Mouse (Mus musculus) forebrain, embryonic 12.5 days (tissue): ENCODE data around the gene Cdk19. TPM values are rescaled to one million over a fixed set of nuclear protein-coding genes. Genes with fewer than 3 reads are reported as not detected.

Experiments used
- ATAC-seq: fragments of 200-750 bp; cut with Nextera tagmentation; 2 replicates; pipeline ENCODE4 v1.8.0; 2017; ENCODE audit warnings: moderate TSS enrichment; ENCODE audit not compliant: low FRiP score
- H3K27ac ChIP-seq: fragments of 300-500 bp; sonication (generic); 2 replicates; pipeline ENCODE4 v1.5.1; 2016; ENCODE audit warnings: mild to moderate bottlenecking
- H3K27me3 ChIP-seq: fragments of 300-500 bp; sonication (generic); 2 replicates; pipeline ENCODE4 v1.6.1; 2016; ENCODE audit warnings: mild to moderate bottlenecking
- H3K36me3 ChIP-seq: fragments of 300-500 bp; sonication (generic); replicated peaks from 2 replicates; pipeline ENCODE4 v1.6.1; 2016; ENCODE audit warnings: mild to moderate bottlenecking
- H3K4me1 ChIP-seq: fragments of 300-500 bp; sonication (generic); 2 replicates; pipeline ENCODE4 v1.6.1; 2016
- H3K4me2 ChIP-seq: fragments of 300-500 bp; sonication (generic); 2 replicates; pipeline ENCODE4 v1.6.1; 2016; ENCODE audit warnings: mild to moderate bottlenecking, moderate library complexity
- H3K4me3 ChIP-seq: fragments of 300-500 bp; sonication (generic); replicated peaks from 2 replicates; pipeline ENCODE4 v1.5.1; 2016; ENCODE audit warnings: mild to moderate bottlenecking
- H3K9ac ChIP-seq: fragments of 300-500 bp; sonication (generic); 2 replicates; pipeline ENCODE4 v1.6.1; 2016; ENCODE audit warnings: mild to moderate bottlenecking
- H3K9me3 ChIP-seq: fragments of 300-500 bp; sonication (generic); 2 replicates; pipeline ENCODE4 v1.6.1; 2016
- WGBS: fragments of 180-500 bp; shearing (Covaris S2); methylation state at CpG from one replicate; pipeline ENCODE4 v1.1.7; 2016; 5-methylcytosine and 5-hydroxymethylcytosine counted together
- polyA plus RNA-seq: library from polyadenylated mRNA; unstranded; fragments of >200 nt; fragmentation: Nextera tagmentation; extraction: Ambion mirVana; gene quantifications from 2 replicates; pipeline ENCODE4 v1.2.1, GENCODE M21; 2016

Cdk19 gene
- polyA plus RNA-seq, 1 experiment from 2014 or later: 12.5 TPM

- Histone ChIP-seq H3K9me3 (no peaks in the 10 kb centered on the region), H3K27ac (no peak overlapping the region), H3K4me2 (no peak overlapping the region), H3K36me3 (no peaks in the 10 kb centered on the region; the same call in 1 of the 2 replicates), H3K27me3 (no peaks in the 10 kb centered on the region), H3K4me3 (no peak overlapping the region), H3K4me1 (peaks cover 14% of the 10 kb centered on the region), H3K9ac (no peak overlapping the region)
- WGBS: 90% methylated on average over 9 of the region's 9 CpGs
- ATAC-seq: no peak
Observed at GRCm38 (mm10) chr10:40354081-40354480, 14.7 kb downstream of the Cdk19 start.

DNA sequence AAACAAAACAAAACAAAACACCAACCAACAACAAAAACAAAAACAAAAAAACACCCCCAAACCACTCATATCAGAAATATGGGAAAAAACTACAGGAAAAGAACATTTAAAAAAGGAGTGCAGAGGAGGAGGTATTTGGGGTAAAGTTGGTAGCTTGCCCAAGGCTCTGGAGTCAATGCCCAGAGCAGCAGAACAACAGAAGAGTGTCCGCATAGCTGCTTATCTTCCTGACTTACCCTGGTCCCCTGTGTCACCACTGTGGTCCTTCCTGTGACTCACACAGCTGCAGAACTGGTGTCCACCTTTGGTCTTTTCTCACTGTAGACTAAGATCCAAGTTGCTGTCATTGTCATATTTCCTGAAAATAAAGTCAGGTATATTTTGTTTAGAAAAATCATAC is 15.2 kb downstream of the Cdk19 start:
- Histone ChIP-seq H3K27ac (no peak overlapping the region), H3K4me1 (peaks cover 14% of the 10 kb centered on the region), H3K9me3 (no peaks in the 10 kb centered on the region), H3K4me3 (no peak overlapping the region), H3K36me3 (no peaks in the 10 kb centered on the region; the same call in 1 of the 2 replicates), H3K27me3 (no peaks in the 10 kb centered on the region), H3K4me2 (no peak overlapping the region), H3K9ac (no peak overlapping the region)
- WGBS: 96% methylated on average over 1 of the region's 1 CpGs
- ATAC-seq: no peak

DNA sequence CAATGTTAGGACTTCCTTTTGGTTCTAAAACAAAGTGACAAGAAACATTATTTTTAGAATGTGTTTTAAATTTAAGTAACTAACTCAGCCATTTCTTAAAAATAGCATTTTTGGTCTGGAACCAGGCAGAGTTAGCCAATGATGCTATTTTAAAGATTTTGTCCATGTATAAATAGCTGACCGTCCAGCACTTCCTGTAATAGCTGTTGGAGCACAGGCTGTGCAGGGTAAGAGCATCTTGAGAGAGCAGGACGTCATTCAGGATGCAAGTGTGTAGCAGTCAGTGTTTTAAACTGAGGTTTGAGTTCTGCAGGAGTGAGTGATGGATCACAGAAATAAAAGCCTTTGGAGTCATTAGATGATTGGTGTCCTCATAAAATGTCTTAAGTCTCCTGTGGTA is 18.8 kb downstream of the Cdk19 start:
- no peak for ATAC-seq
- Histone ChIP-seq H3K4me3 (no peak overlapping the region), H3K9ac (no peak overlapping the region), H3K27ac (no peak overlapping the region), H3K27me3 (no peaks in the 10 kb centered on the region), H3K4me2 (no peak overlapping the region), H3K36me3 (no peaks in the 10 kb centered on the region; the same call in 1 of the 2 replicates), H3K9me3 (no peaks in the 10 kb centered on the region), H3K4me1 (no peaks in the 10 kb centered on the region)
- WGBS: 83% methylated on average over 2 of the region's 2 CpGs

GRCm38 (mm10) chr10:40359131-40359530 is 19.8 kb downstream of the Cdk19 start:
- Histone ChIP-seq H3K27ac (no peak overlapping the region), H3K9me3 (no peaks in the 10 kb centered on the region), H3K36me3 (no peaks in the 10 kb centered on the region; the same call in 1 of the 2 replicates), H3K4me1 (peaks cover 2% of the 10 kb centered on the region), H3K27me3 (no peaks in the 10 kb centered on the region), H3K4me2 (no peak overlapping the region), H3K4me3 (no peak overlapping the region), H3K9ac (no peak overlapping the region)
- 65% methylated on average over 2 of the region's 2 CpGs for WGBS
- ATAC-seq: no peak

GRCm38 (mm10) chr10:40363004-40363403 is 23.6 kb downstream of the Cdk19 start:
- Histone ChIP-seq H3K27me3 (no peaks in the 10 kb centered on the region), H3K4me1 (peaks cover 9% of the 10 kb centered on the region), H3K9ac (no peak overlapping the region), H3K4me2 (no peak overlapping the region), H3K27ac (no peak overlapping the region), H3K4me3 (no peak overlapping the region), H3K36me3 (no peaks in the 10 kb centered on the region; the same call in 1 of the 2 replicates), H3K9me3 (no peaks in the 10 kb centered on the region)
- ATAC-seq: no peak
- 30% methylated on average over 4 of the region's 4 CpGs for WGBS

- Histone ChIP-seq H3K27ac (no peak overlapping the region), H3K4me1 (peaks cover 9% of the 10 kb centered on the region), H3K9me3 (no peaks in the 10 kb centered on the region), H3K9ac (no peak overlapping the region), H3K4me2 (no peak overlapping the region), H3K4me3 (no peak overlapping the region), H3K36me3 (no peaks in the 10 kb centered on the region), H3K27me3 (no peaks in the 10 kb centered on the region)
- ATAC-seq: no peak
- WGBS: 53% methylated on average over 5 of the region's 5 CpGs
Observed at GRCm38 (mm10) chr10:40364642-40365361, 25.4 kb downstream of the Cdk19 start.

GRCm38 (mm10) chr10:40365991-40366390 is 26.6 kb downstream of the Cdk19 start:
- Histone ChIP-seq H3K4me2 (no peak overlapping the region), H3K27ac (no peak overlapping the region), H3K36me3 (no peaks in the 10 kb centered on the region), H3K9me3 (no peaks in the 10 kb centered on the region), H3K4me3 (no peak overlapping the region), H3K27me3 (no peaks in the 10 kb centered on the region), H3K4me1 (peaks cover 10% of the 10 kb centered on the region), H3K9ac (no peak overlapping the region)
- ATAC-seq: no peak
- 87% methylated on average over 2 of the region's 2 CpGs for WGBS

- 89% methylated on average over 1 of the region's 1 CpGs for WGBS
Observed at GRCm38 (mm10) chr10:40368516-40368915, 29.2 kb downstream of the Cdk19 start.

DNA sequence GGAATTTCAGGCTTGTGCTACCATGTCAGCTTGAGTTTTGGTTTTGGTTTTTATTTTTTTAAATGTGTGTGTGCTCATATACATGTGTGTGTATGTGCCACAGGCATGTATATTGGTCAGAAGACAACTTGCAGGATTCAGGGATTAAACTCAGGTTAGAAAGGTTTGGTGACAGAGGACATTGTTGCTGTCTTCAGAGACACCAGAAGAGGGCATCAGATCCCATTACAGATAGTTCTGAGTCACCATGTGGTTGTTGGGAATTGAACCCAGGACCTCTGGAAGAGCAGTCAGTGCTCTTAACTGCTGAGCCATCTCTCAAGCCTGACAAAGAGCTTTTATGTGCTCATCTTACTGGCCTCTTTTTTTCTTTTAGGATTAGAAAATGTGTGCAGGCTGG is 30.8 kb downstream of the Cdk19 start:
- Histone ChIP-seq H3K4me3 (no peak overlapping the region), H3K27ac (no peak overlapping the region), H3K9me3 (no peaks in the 10 kb centered on the region), H3K36me3 (no peaks in the 10 kb centered on the region), H3K9ac (no peak overlapping the region), H3K4me2 (no peak overlapping the region), H3K27me3 (no peaks in the 10 kb centered on the region), H3K4me1 (peaks cover 21% of the 10 kb centered on the region)
- ATAC-seq: no peak

More at GRCm38 (mm10) chr10:40368516-40368915, 29.2 kb downstream of the Cdk19 start:
- Histone ChIP-seq H3K9me3 (no peaks in the 10 kb centered on the region), H3K36me3 (no peaks in the 10 kb centered on the region), H3K27ac (no peak overlapping the region), H3K4me2 (no peak overlapping the region), H3K4me3 (no peak overlapping the region), H3K27me3 (no peaks in the 10 kb centered on the region), H3K4me1 (peaks cover 28% of the 10 kb centered on the region), H3K9ac (no peak overlapping the region)
- ATAC-seq: no peak

GRCm38 (mm10) chr10:40371184-40371913 is 32.0 kb downstream of the Cdk19 start:
- H3K4me3 ChIP-seq: no peak overlapping the region
- H3K9me3 ChIP-seq: no peaks in the 10 kb centered on the region
- no peak overlapping the region for H3K9ac ChIP-seq
- no peak for ATAC-seq
- H3K36me3 ChIP-seq: no peaks in the 10 kb centered on the region
- H3K27me3 ChIP-seq: no peaks in the 10 kb centered on the region
- peaks cover 24% of the 10 kb centered on the region for H3K4me1 ChIP-seq
- 84% methylated on average over 8 of the region's 8 CpGs for WGBS
- H3K27ac ChIP-seq: peak overlapping the region; percentile 51; the same call in 1 of the 2 replicates
- peak overlapping the region; percentile 27; the same call in 1 of the 2 replicates for H3K4me2 ChIP-seq

- no peak overlapping the region for H3K9ac ChIP-seq
- no peaks in the 10 kb centered on the region for H3K9me3 ChIP-seq
- peak overlapping the region; percentile 51 for H3K27ac ChIP-seq
- no peaks in the 10 kb centered on the region for H3K36me3 ChIP-seq
- WGBS: 21% methylated on average over 11 of the region's 11 CpGs
- peaks cover 25% of the 10 kb centered on the region for H3K4me1 ChIP-seq
- peak; percentile 82 for ATAC-seq
- no peaks in the 10 kb centered on the region for H3K27me3 ChIP-seq
- no peak overlapping the region for H3K4me3 ChIP-seq
- peak overlapping the region; percentile 27; the same call in 1 of the 2 replicates for H3K4me2 ChIP-seq
Observed at GRCm38 (mm10) chr10:40371914-40372675, 32.7 kb downstream of the Cdk19 start.

- H3K27ac ChIP-seq: no peak overlapping the region
- H3K9me3 ChIP-seq: no peaks in the 10 kb centered on the region
Observed at GRCm38 (mm10) chr10:40373749-40374148, 34.4 kb downstream of the Cdk19 start.

More at GRCm38 (mm10) chr10:40373749-40374148, 34.4 kb downstream of the Cdk19 start:
- H3K4me3 ChIP-seq: no peak overlapping the region
- no peak overlapping the region for H3K4me2 ChIP-seq
- WGBS: 95% methylated on average over 5 of the region's 5 CpGs
- no peaks in the 10 kb centered on the region for H3K27me3 ChIP-seq
- ATAC-seq: no peak
- no peaks in the 10 kb centered on the region for H3K36me3 ChIP-seq
- no peak overlapping the region for H3K9ac ChIP-seq
- H3K4me1 ChIP-seq: peaks cover 25% of the 10 kb centered on the region
